Mouse (Mus musculus) left cerebral cortex, adult 2 months (tissue): ENCODE data around the gene Tcf7. TPM values are rescaled to one million over a fixed set of nuclear protein-coding genes. Genes with fewer than 3 reads are reported as not detected.

Experiments used
- DNase-seq, 2 experiments: peaks; one replicate each; pipeline ENCODE4 v3.0.0; 2021 to 2022; ENCODE audit warnings: low spot score in 2 of 2, mixed read lengths in 1 of 2; ENCODE audit errors: extremely low spot score in 1 of 2
- H3K27ac ChIP-seq: fragments of 200-600 bp; 2 replicates; pipeline ENCODE4 v1.8.1; 2022
- H3K4me3 ChIP-seq: fragments of 200-600 bp; 2 replicates; pipeline ENCODE4 v1.8.1; 2022
- CTCF ChIP-seq: fragments of 200-600 bp; IDR thresholded peaks from 2 replicates; pipeline ENCODE4 v1.8.1; 2022; ENCODE audit warnings: antibody characterized with exemption, mild to moderate bottlenecking, moderate library complexity
- intact Hi-C: fragments of 180-260 bp; cut with DNase I; formaldehyde crosslinking; loops from one replicate; pipeline ENCODE4 v1.15.1; 2025
- long read RNA-seq, 2 experiments: library from polyadenylated mRNA; stranded (forward); transcript quantifications; one replicate each; pipeline ENCODE4 v2.0.0; 2021; ENCODE audit warnings: borderline mapping rate in 2 of 2
- total RNA-seq, 2 experiments: library from RNA; stranded (reverse); gene quantifications; 2 replicates each; pipeline ENCODE4 v1.2.3; 2021

Tcf7 gene
- total RNA-seq = 1 to 10 TPM; 3.8 to 5.0 TPM
- long read RNA-seq, experiment 1, partial matches to known transcripts = 0 of 4 reads
- long read RNA-seq, experiment 1, other reads (novel, unspliced or antisense) = 4 of 4 reads
- long read RNA-seq, experiment 2, partial matches to known transcripts = 0 of 4 reads
- long read RNA-seq, experiment 2, other reads (novel, unspliced or antisense) = 4 of 4 reads

- peak; percentile 33 to 49 for DNase-seq
- TF ChIP-seq CTCF = no peak
- Histone ChIP-seq H3K4me3 (peak within 1 kb of the TSS; percentile 58), H3K27ac (peak within 1 kb of the TSS; percentile 44; the same call in 1 of the 2 replicates)
- intact Hi-C loops = no loop called here
Measured at GRCm38 (mm10) chr11:52282774-52283595, at the start of gene Tcf7. Gene Tcf7, minus strand, starts transcription at chr11:52283014.

GRCm38 (mm10) chr11:52327313-52327712 is 44.5 kb upstream of the Tcf7 start:
- intact Hi-C loops = no loop called here
- no peak overlapping the region for H3K27ac ChIP-seq
- TF ChIP-seq CTCF = no peak

GRCm38 (mm10) chr11:52324442-52325367 is 41.9 kb upstream of the Tcf7 start:
- Histone ChIP-seq H3K27ac (no peak overlapping the region), H3K4me3 (no peak overlapping the region)
- no peak for DNase-seq
- TF ChIP-seq CTCF = no peak
- intact Hi-C loops = no loop called here

More at GRCm38 (mm10) chr11:52327313-52327712, 44.5 kb upstream of the Tcf7 start:
- DNase-seq = no peak
- H3K4me3 ChIP-seq = no peak overlapping the region

GRCm38 (mm10) chr11:52321540-52321939 is 38.7 kb upstream of the Tcf7 start:
- intact Hi-C loops = no loop called here
- Histone ChIP-seq H3K4me3 (no peak overlapping the region), H3K27ac (no peak overlapping the region)
- DNase-seq = no peak
- no peak for TF ChIP-seq CTCF

- intact Hi-C loops = no loop called here
- no peak overlapping the region for H3K4me3 ChIP-seq
- no peak for TF ChIP-seq CTCF
- DNase-seq = no peak
- no peak overlapping the region for H3K27ac ChIP-seq
Measured at GRCm38 (mm10) chr11:52320529-52320928, 37.7 kb upstream of the Tcf7 start.

GRCm38 (mm10) chr11:52319664-52320063 is 36.9 kb upstream of the Tcf7 start:
- intact Hi-C loops = no loop called here
- no peak overlapping the region for H3K4me3 ChIP-seq
- TF ChIP-seq CTCF = no peak
- DNase-seq = no peak
- no peak overlapping the region for H3K27ac ChIP-seq

- DNase-seq = no peak
- Histone ChIP-seq H3K4me3 (no peak overlapping the region), H3K27ac (no peak overlapping the region)
- intact Hi-C loops = no loop called here
- no peak for TF ChIP-seq CTCF
Measured at GRCm38 (mm10) chr11:52318445-52318844, 35.6 kb upstream of the Tcf7 start.

GRCm38 (mm10) chr11:52314102-52314793 is 31.4 kb upstream of the Tcf7 start:
- Histone ChIP-seq H3K4me3 (no peak overlapping the region), H3K27ac (no peak overlapping the region)
- intact Hi-C loops = no loop called here
- DNase-seq = no peak
- TF ChIP-seq CTCF = peak; percentile 23

- DNase-seq = no peak
- Histone ChIP-seq H3K4me3 (no peak overlapping the region), H3K27ac (no peak overlapping the region)
- intact Hi-C loops = no loop called here
- TF ChIP-seq CTCF = no peak
Measured at GRCm38 (mm10) chr11:52310709-52311108, 27.9 kb upstream of the Tcf7 start.

GRCm38 (mm10) chr11:52309487-52309886 is 26.7 kb upstream of the Tcf7 start:
- H3K4me3 ChIP-seq = no peak overlapping the region
- TF ChIP-seq CTCF = no peak
- intact Hi-C loops = no loop called here
- DNase-seq = no peak
- H3K27ac ChIP-seq = no peak overlapping the region

GRCm38 (mm10) chr11:52306431-52306830 is 23.6 kb upstream of the Tcf7 start:
- no peak for TF ChIP-seq CTCF
- DNase-seq = no peak
- intact Hi-C loops = no loop called here
- H3K27ac ChIP-seq = no peak overlapping the region
- no peak overlapping the region for H3K4me3 ChIP-seq
